Mouse (Mus musculus) erythroblast, embryonic 14.5 days (primary cell): ENCODE results near the gene Otub2.

Experiments used
- GATA1 ChIP-seq: IDR thresholded peaks from 2 replicates; pipeline ENCODE4 v1.6.1; 2012; ENCODE audit warnings: low read length, inconsistent platforms, mixed read lengths
- TAL1 ChIP-seq: IDR thresholded peaks from 3 replicates; pipeline ENCODE4 v1.6.1; 2012; ENCODE audit warnings: low read length, inconsistent platforms, mixed read lengths

GRCm38 (mm10) chr12:103376124-103376523 is 12.4 kb upstream of the Otub2 start:
- TF ChIP-seq GATA1 (no peak), TAL1 (no peak)
